Mouse (Mus musculus): ENCODE measurements around the gene Akt2. TPM values are rescaled to one million over a fixed set of nuclear protein-coding genes. Genes with fewer than 3 reads are reported as not detected.

Gene Akt2
- polyA plus RNA-seq, 1 experiment, result 102 TPM

DNA sequence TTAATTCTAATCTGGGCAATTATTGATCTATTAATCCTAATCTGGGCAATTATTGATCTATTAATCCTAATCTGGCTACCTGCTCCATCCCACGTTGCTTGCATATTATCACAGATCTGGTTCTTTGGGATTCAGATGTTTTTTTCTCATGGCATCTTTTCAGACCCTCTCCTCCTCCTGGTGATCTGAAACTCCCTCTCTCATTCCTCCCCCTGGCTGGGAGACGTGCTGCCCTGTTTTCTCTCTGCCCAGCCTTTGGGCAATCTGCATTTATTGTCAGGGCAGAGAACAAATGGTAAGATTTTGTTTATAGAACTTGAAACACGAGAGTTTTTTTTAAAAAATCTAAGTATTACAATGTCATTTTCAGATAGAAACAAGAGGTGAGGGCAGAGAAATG lies 96.5 kb downstream of the Akt2 start:
- no peak overlapping the region for H3ac ChIP-seq (ENCODE audit: control insufficient read depth, insufficient read length, low read depth)
- no peak overlapping the region for H3K4me3 ChIP-seq (ENCODE audit: insufficient read depth, poor library complexity, severe bottlenecking)
- no peak for TF ChIP-seq MYOD1 (IDR thresholded peaks at IDR 0.05; ENCODE audit: control insufficient read depth, insufficient read length, low read depth)
- no peaks in the 10 kb centered on the region for H3K27me3 ChIP-seq (ENCODE audit: control insufficient read depth, insufficient read depth, insufficient read length)
- H3K79me3 ChIP-seq (ENCODE audit: low read depth), result no peaks in the 10 kb centered on the region
- H3K36me3 ChIP-seq (ENCODE audit: control insufficient read depth, insufficient read depth), result no peaks in the 10 kb centered on the region
- no peaks in the 10 kb centered on the region for H3K79me2 ChIP-seq (ENCODE audit: control insufficient read depth, insufficient read depth)

DNA sequence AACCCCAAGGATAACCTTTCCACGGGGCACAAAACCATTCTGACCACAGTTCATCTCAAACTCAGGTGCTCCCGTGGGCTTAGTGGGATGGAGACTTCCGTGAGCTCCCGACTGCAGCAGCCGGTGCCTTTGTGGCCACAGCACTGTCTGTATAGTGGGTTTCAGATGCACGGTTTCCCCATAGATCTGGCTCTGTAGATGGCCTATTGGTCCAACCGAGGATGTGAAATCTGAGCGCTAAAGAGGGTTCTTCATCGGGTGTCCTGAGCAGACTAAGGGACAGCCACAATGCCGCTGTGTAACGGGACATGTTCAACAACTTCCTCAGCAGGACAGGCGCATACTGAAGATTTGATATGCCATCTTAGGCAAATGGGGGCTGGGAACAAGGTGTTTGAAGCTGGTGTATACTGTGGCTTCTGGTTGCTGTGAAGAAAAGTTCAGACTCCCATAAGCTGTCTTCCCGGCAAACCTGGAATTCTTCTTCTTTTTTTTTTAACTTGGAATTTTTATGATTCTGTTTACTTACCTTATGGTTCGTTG lies 97.0 kb downstream of the Akt2 start:
- Histone ChIP-seq H3K4me3 (ENCODE audit: insufficient read depth, poor library complexity, severe bottlenecking) (peak overlapping the region; percentile 30), H3K79me2 (ENCODE audit: control insufficient read depth, insufficient read depth) (no peaks in the 10 kb centered on the region), H3ac (ENCODE audit: control insufficient read depth, insufficient read length, low read depth) (no peak overlapping the region), H3K79me3 (ENCODE audit: low read depth) (no peaks in the 10 kb centered on the region), H3K36me3 (ENCODE audit: control insufficient read depth, insufficient read depth) (no peaks in the 10 kb centered on the region), H3K27me3 (ENCODE audit: control insufficient read depth, insufficient read depth, insufficient read length) (no peaks in the 10 kb centered on the region)
- TF ChIP-seq CEBPB (IDR thresholded peaks at IDR 0.05; ENCODE audit: low read depth) (no peak), CTCF (IDR thresholded peaks at IDR 0.05; ENCODE audit: control insufficient read depth, insufficient read depth, insufficient read length) (no peak), MAX (IDR thresholded peaks at IDR 0.05) (no peak), USF1 (IDR thresholded peaks at IDR 0.05; ENCODE audit: low read depth) (no peak), MYOG (IDR thresholded peaks at IDR 0.05; ENCODE audit: control insufficient read depth, extremely low read depth, insufficient read length) (no peak), FOSL1 (IDR thresholded peaks at IDR 0.05; ENCODE audit: insufficient read depth, low read length, poor library complexity, severe bottlenecking) (no peak), MYOD1 (IDR thresholded peaks at IDR 0.05; ENCODE audit: control insufficient read depth, insufficient read length, low read depth) (no peak)

DNA sequence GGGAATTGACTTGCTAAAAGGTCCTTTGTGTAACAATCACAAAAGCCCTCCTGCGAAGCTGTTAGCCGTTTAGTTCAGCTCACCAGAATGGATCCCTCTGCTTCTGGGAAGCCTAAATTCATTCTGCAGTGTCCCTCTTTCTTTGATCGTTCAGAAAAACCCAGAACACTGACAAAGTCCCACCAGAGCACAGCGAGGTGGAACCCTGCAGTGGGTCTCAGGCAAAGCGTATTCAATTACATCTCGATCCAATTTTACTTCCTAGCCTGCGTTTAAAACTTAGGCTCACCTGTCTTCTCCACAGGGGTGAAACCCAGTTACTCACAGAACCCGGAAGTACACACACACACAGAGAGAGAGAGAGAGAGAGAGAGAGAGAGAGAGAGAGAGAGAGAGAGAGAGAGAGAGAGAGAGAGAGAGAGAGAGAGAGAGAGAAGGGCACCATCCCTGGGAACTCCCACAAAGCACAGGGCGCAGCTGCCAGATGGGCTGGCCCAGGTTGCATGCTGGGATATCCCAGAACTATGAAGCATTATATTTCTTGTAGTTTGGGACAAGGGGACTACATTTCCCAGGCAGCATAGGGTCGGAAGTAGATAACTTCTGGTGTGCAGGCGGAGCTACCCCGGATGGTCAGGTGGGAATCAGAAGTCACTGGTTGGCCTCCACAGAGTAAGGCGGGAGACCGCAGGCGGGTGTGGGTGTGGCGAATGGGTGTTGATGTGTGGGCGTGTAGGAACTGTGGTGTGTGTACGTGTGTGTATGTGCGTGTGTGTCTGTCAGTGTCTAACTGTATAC lies 97.7 kb downstream of the Akt2 start, which contains the start of gene Zfp607b:
Gene Zfp607b, plus strand, starts transcription at position 526 of the 798 bp plus-strand sequence.
- Histone ChIP-seq H3K79me2 (ENCODE audit: control insufficient read depth, insufficient read depth) (no peaks in the 10 kb centered on the region), H3K4me3 (ENCODE audit: insufficient read depth, poor library complexity, severe bottlenecking) (peak within 1 kb of the TSS; percentile 30), H3ac (ENCODE audit: control insufficient read depth, insufficient read length, low read depth) (peak within 1 kb of the TSS; percentile 55), H3K36me3 (ENCODE audit: control insufficient read depth, insufficient read depth) (no peaks in the 10 kb centered on the region), H3K27me3 (ENCODE audit: control insufficient read depth, insufficient read depth, insufficient read length) (no peaks in the 10 kb centered on the region), H3K79me3 (ENCODE audit: low read depth) (no peaks in the 10 kb centered on the region)
- no peak for TF ChIP-seq CTCF (IDR thresholded peaks at IDR 0.05; ENCODE audit: control insufficient read depth, insufficient read depth, insufficient read length)
- TF ChIP-seq USF1 (IDR thresholded peaks at IDR 0.05; ENCODE audit: low read depth), result peak; percentile 75
- TF ChIP-seq FOSL1 (IDR thresholded peaks at IDR 0.05; ENCODE audit: insufficient read depth, low read length, poor library complexity, severe bottlenecking), result no peak
- no peak for TF ChIP-seq CEBPB (IDR thresholded peaks at IDR 0.05; ENCODE audit: low read depth)
- TF ChIP-seq MYOD1 (IDR thresholded peaks at IDR 0.05; ENCODE audit: control insufficient read depth, insufficient read length, low read depth), result peak; percentile 2
- TF ChIP-seq MYOG (IDR thresholded peaks at IDR 0.05; ENCODE audit: control insufficient read depth, extremely low read depth, insufficient read length), result no peak
- peak; percentile 48 for TF ChIP-seq MAX (IDR thresholded peaks at IDR 0.05)

Other genes starting within 250 kb of the Akt2 start
- 27.6 TPM for gene Shkbp1, start 235.5 kb upstream of the Akt2 start, polyA plus RNA-seq (2012; fragmentation: generic; extraction: Trizol)
- not detected for gene Gm20479, start 234.1 kb upstream of the Akt2 start, polyA plus RNA-seq (2012; fragmentation: generic; extraction: Trizol)
- 0.25 TPM for gene Sptbn4, start 143.9 kb upstream of the Akt2 start, polyA plus RNA-seq (2012; fragmentation: generic; extraction: Trizol)
- gene Blvrb, start 143.6 kb upstream of the Akt2 start, polyA plus RNA-seq (2012; fragmentation: generic; extraction: Trizol), result 78.4 TPM
- gene Sertad3, start 117.8 kb upstream of the Akt2 start, polyA plus RNA-seq (2012; fragmentation: generic; extraction: Trizol), result 12.5 TPM
- 87.3 TPM for gene Sertad1, start 104.6 kb upstream of the Akt2 start, polyA plus RNA-seq (2012; fragmentation: generic; extraction: Trizol)
- gene Prx, start 92.2 kb upstream of the Akt2 start, polyA plus RNA-seq (2012; fragmentation: generic; extraction: Trizol), result 5.3 TPM
- 0.70 TPM for gene Hipk4, start 68.3 kb upstream of the Akt2 start, polyA plus RNA-seq (2012; fragmentation: generic; extraction: Trizol)
- 60.5 TPM for gene Pld3, start 38.3 kb upstream of the Akt2 start, polyA plus RNA-seq (2012; fragmentation: generic; extraction: Trizol)
- 26.9 TPM for gene 2310022A10Rik, start 38.3 kb upstream of the Akt2 start, polyA plus RNA-seq (2012; fragmentation: generic; extraction: Trizol)
- 0.11 TPM for gene Ttc9b, start 62.4 kb downstream of the Akt2 start, polyA plus RNA-seq (2012; fragmentation: generic; extraction: Trizol)
- 31.4 TPM for gene Map3k10, start 83.0 kb downstream of the Akt2 start, polyA plus RNA-seq (2012; fragmentation: generic; extraction: Trizol)
- gene Zfp607b, start 97.8 kb downstream of the Akt2 start, polyA plus RNA-seq (2012; fragmentation: generic; extraction: Trizol), result 0.75 TPM
- gene Zfp60, start 139.8 kb downstream of the Akt2 start, polyA plus RNA-seq (2012; fragmentation: generic; extraction: Trizol), result 1.3 TPM
- gene Zfp626, start 215.6 kb downstream of the Akt2 start, polyA plus RNA-seq (2012; fragmentation: generic; extraction: Trizol), result 1.2 TPM
- 0.85 TPM for gene Zfp59, start 247.1 kb downstream of the Akt2 start, polyA plus RNA-seq (2012; fragmentation: generic; extraction: Trizol)

All from C2C12 (cell line).